Mouse (Mus musculus) fat pad, adult 2 months (tissue): ENCODE measurements at regions not wholly inside any gene's neighbourhood (a gene's known extent, or its start where the extent isn't known, plus 50 kb on each side); places are given as distances from the start of the nearest gene placed in this dataset.
"Not testable (repeated sequence)": the region's sequence is repeated elsewhere in the genome, so short reads cannot be mapped to it uniquely, and the experiment has no call there.

Experiments used
- DNase-seq: peaks from one replicate; pipeline ENCODE4 v3.0.0-alpha.2; 2011; ENCODE audit warnings: low read depth, low spot score; ENCODE audit errors: extremely low read depth

DNA sequence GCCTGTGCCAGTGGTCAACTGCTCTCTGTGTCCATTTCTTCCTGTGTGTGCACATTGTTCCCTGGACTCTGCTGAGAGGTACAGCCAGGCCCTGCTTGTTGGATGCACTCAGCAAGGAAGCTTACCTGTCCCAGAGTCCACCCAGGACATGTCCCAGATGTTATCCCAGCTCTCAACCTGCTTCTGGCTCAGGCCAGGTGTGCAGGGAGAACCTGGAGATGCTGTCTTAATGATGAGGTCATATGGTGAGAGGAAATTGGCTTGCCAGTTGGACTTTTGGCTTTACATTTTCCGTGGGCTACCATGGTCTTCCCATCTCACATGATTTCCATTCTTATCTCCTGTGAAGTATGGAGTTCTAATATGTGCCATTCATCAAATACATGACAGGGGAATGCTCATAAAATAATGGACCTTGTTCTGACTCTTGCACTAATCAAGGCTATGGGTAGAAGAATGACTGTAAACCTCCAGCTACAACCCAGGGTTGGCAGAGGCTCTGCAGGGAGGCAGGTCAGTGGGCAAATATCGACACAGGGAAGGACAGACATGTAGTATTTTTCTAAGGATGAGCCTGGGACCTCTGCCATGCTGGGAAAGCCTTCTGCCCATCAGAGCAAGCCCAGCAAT, 289.9 kb upstream of the 3110018I06Rik start:
- DNase-seq = no peak

DNA sequence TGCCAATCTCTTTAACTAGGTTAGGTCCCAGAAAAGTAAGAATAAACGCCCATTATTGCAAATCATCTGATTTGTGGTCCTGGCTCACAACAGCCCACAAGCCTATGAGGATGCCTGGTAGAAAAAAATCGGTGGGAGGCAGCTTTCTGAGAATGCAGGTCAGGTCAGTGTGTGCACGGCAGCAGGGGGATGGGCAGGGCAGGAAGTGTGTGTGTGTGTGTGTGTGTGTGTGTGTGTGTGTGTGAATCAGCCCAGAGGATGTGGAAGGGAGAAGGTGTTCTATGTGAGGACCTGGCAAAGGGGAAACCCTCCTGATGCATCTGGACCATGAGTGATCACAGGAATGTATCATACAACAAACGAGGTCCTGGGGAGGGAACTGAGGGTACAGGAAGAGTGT, 287.5 kb upstream of the 3110018I06Rik start:
- DNase-seq = no peak

DNA sequence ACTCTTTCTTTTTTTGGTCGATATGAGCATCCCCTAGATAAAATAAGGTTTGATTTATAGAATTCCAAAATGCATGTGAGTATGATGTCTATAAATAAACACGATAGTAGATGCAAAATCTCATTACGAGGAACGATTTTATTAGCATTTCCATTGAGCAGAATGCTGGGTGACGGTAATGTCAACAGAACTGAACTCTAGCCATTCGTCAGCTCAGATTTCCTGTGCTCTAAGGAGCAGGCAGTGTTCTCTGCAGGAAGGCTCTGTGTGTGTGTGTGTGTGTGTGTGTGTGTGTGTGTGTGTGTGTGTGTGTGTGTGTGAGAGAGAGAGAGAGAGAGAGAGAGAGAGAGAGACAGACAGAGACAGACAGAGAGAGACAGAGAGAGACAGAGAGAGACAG, 279.6 kb upstream of the 3110018I06Rik start:
- not testable (repeated sequence) for DNase-seq

DNA sequence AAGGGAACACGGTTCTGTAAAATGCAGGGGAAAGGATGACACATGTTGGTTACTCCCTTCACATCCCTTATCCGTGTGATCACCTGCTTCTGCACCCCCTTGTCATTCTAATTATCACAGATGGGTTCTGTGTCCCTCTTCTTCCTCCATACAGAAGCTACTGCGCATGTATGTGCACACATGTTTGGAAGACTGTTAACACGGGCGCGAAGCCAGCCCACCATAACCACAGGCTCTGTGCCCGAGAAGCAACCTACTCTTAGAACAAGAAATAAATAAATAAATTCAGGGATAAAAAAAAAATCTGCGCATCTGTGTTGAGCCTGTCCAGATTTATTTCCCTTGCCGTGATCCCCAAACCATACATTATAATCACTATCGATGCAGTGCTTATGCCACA, 275.6 kb upstream of the 3110018I06Rik start:
- DNase-seq = no peak

DNA sequence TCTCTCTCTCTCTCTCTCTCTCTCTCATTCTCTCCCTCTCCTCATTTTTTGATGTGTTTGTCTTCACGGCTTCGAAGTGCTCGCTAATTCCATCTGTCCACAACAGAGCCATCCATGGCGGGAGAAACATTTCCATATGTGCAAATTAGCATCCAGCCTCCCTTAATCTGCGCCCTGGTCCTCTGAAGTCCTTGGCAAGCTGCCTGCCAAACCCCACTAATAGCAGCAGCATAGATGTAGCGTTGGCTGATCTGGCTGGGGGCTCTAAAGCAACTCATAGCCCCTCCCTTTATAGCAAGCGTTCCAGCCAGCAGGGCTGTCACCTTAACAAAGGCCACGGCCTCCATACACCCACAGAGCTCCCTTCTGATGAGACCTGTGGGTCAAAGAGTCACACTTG, 272.3 kb upstream of the 3110018I06Rik start:
- DNase-seq = no peak

DNA sequence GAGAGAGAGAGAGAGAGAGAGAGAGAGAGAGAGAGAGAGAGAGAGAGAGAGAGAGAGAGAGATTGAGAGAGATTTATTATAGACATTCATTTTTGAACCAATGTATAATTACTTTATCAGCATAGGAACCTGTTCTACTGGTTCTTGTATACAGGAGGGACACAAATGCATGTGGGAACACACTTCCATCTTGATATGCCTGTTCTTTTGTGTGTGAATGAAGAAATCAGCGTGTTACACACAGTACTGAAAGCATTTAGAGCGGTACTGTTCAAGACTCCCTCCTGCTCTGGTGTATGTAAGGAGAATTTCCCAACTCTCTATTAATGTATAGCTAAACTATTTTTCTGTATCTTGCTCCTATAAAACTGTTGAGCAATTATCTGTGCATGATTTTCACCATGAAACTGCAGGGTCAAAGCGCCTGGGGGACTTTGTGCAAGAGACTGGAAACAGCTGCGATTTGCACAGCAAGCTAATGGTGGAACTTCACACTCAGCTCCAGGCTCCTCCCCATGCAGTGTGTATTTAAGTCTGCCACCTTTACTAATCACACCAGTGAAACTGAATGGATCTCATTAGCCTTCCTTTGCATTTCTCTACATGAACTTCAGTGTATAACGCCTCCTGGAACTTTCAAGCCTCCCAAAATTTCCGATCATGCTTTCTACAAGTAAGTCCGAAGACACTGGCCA, 267.0 kb upstream of the 3110018I06Rik start:
- peak; percentile 14 for DNase-seq

DNA sequence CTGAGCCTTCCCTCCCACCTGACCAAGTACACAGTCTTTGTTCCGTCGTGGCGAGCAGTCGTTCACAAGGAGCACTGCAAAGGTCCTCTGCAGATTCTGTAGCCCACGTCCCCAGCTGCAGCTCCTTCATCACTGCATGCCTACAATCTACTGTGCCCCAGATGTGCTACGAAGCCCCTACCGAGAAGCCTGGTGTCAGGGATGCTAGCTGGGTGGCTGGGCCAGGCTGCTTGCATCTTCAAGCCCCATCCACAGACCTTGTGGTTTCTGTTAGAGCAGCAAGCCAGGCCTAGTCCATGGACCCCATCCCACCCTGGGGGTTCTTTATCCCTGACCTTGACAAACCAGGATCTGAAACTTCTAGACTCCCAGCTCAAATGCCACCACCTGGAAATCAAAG, 266.3 kb upstream of the 3110018I06Rik start:
- DNase-seq = no peak

DNA sequence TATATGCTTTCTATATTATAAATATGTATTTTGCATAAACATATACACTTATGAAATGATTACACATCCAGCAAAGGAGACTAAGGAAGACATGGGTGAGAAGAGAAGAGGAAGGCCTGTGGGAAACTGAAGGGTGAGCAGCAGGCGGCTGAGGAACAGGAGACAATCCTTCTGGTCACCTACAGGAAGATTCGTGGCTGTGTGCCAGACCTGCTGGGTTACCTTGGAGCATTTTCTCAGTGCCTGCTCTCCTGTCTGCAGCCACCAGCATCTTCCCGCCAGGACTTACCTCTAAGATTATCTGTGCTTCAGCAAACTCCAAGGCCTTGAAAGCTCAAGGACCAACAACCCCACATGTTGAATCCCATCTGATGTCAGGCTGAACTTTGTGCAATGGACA, 258.3 kb upstream of the 3110018I06Rik start:
- no peak for DNase-seq

DNA sequence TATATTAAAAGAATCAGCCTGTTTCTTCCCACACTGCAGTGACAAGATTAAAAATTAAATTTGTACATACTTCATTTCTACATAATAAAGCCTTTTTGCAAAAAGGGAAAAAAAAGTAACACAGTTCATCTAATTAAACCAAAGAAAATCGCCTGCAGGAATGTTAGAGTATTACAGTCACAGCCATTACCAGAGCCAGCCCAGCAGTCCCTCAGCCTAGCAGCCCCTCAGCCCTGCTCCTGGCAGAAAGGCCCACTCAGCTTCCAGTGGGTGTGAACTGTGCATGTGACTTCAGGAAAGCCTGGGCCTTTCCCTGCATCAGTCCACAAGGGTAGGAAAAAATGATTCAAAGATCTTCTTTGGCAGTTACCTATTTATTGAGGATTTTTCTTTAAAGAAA, 256.8 kb upstream of the 3110018I06Rik start:
- no peak for DNase-seq

DNA sequence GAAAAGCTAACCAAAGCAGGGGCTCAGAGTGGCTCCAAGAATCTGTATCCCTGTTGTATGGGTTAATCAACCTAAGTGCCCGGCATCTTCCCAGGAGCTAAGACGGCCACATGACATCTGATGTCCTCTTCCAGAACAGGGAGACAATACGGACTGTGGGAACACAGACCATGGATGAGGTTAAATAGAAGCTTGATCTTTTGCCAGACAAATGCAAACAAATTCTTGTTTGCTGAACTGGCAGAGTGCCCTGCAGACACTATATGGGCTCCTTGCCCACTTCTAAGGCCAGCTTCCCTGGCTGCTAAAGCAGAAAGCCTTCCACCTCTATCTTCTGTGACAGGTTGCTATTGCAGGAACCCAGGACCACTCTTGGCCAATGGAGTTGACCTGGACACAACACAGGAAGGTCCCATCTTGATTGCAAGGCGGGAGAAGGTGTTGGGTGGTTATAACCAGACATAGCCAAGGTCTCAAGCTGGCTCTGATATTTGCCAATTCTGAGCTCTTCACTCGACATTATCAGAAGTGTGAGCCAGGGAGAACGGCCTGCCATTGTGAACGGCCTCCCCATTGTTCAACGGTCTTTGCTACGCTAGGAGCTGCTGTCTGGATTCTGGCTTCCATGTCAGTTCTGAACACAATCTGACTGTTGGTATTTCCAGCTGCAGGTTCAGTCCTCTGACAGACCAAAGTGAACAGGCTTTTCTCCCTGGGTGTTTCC, 237.5 kb upstream of the 3110018I06Rik start:
- peak; percentile 14 for DNase-seq

DNA sequence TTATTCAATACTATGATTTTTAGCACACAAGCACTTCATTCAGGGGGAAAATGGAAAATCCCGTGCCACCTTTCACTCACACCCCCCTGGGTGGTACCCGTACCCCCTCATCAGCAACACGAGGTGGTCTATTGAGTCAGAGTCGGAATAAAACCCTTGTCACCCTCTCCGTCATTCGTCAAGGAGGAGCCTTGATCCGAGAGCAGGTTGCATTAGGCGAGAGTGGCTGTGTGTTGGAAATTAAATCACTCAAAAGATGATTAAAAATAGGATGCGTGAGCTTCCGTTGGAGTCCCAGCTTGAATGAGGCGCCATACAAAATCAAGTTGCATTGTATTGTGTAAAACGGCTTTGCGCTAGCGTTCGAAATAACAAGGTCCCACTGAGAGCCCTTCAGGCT, 236.5 kb upstream of the 3110018I06Rik start:
- no peak for DNase-seq

DNA sequence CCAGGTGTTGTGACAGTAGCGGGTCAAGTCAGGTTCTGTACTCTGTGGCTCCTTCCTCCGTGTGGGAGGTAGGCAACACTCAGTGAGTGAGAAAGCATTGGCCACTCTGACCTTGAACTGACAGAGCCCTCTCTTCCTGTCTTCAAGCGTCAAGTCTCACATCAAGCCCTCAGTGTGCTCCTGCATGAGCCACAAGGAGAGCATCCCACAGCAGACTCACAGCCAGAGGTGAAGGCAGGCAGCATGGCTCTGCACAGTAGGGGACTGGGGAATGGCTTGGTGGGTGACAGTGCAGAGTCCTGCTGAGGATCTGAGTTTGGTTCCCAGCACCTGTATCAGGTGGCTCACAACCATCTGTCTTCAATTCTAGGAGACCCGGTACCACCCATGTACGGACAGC, 226.4 kb upstream of the 3110018I06Rik start:
- DNase-seq = no peak

DNA sequence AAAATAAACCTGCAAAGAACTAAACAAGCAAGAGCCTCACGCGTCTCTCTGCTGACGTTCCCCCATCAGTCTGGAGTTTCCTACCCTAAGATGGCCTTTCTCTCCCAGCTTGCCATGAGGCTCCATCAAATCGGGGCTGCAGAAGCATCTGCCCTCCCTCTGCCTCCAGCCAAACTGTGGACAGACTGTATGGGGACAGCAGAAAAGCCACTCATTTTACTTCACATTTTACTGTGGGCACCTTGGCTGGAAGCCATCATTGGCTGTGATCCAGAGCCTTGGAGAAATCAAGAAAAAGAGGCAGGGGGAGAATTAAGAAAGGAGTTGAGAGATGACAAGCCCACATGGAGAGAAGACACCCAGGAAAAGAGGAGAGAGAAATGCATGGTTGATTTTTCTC, 225.9 kb upstream of the 3110018I06Rik start:
- no peak for DNase-seq

DNA sequence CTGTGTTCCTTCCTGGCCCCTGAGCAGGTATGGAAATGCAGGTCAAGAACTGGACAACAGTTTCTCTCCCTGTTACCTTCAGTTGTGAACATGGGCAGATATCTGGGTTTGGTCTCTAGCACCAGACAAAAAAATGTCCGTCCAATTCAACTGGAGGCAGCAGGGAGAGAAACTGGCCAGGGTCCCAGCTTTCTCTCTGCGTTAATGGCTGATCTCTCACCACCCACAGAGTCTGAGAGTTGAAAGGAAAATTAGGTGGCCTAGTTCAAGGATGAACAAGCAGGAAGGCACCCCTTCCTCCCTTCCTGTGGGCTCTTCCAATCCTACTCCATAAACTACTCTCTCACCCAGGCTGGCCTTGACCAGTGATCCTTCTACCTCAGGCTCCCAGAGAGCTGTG, 221.7 kb upstream of the 3110018I06Rik start:
- DNase-seq = no peak

DNA sequence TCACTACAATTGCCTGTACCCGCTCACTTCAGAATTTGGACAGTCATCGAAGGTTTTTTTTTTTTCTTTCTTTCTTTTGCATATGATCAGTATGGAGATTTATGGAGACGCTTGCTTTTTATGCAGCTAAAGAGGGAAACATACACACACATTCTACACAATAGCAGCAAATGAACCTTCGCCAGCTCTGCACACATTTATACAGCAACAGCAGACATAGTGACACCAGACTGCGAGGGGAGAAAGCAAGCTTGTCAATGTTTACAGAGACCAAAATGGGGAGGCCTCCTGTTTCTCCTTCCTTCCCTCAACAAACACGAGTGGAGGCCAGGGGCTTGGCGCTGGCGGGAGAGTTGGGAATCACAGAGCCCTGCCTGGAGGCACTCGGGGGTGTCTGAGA, 202.8 kb upstream of the 3110018I06Rik start:
- DNase-seq = no peak

DNA sequence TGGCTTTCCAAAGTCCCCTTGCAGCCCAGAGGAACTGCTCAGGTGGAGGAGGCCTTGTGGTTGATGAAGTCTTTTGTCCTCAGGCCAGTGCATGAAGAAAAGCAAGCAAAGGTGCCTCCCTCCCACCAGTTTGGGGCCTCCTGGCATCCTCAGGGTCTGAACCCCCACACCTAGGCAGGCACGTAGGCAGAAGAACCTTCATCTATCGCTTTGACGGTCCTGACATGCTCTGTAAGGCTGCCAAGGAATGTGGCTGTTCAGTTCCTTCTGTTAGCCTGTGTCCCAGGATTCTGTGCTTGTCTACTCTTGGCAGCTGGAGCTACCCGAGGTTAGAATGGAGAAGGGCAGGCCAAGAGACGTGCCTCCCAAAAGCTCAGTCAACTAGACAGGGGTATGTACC, 197.1 kb upstream of the 3110018I06Rik start:
- DNase-seq = peak; percentile 67

DNA sequence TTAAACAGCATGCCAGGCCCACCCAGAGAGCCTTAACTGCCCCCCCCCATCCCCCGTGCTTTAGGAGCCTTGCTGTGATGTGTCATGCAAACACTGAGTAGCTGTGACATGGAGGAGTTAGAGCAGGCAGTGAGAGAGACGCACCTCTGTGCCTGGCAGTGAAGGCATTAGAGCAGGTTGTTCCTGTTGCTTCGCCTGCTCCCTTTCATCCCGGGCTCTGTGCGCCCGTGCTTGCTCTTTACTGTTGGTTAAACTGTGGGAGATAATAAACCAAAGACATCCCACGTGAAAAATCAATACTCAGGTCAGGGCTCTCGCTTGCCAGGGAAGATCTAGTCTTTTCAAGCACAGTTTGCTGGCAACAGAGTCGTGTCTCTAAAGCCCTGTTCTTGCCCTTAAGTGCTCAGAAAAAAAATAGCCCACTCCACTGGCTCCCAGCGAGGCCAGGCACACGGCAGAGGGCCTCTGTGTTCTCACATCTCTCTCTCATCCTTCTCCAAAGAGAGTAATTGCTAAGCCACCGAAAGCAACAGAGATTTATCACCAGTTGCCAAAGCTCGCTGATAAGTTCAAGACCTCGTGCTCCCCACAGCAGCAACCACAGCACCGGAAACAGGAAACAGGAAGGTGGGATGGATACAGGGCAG, 181.2 kb upstream of the 3110018I06Rik start:
- DNase-seq = no peak

DNA sequence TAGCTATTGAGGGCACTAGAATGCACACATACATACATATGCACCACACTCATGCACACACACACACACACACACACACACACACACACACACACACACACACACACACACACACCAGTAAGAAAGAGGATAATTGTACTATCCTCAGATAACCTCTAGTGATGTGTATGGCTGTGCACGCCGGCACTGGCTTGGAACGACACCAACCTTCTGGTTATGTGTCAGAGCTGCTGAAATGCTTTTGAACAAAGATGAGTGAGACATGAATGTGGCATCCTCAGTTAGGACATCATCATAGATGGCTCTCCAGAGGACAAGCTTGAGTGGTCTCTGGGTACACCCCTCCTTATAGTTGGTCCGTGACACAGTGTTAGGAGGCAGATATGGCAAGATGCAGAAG, 173.0 kb upstream of the 3110018I06Rik start:
- no peak for DNase-seq

DNA sequence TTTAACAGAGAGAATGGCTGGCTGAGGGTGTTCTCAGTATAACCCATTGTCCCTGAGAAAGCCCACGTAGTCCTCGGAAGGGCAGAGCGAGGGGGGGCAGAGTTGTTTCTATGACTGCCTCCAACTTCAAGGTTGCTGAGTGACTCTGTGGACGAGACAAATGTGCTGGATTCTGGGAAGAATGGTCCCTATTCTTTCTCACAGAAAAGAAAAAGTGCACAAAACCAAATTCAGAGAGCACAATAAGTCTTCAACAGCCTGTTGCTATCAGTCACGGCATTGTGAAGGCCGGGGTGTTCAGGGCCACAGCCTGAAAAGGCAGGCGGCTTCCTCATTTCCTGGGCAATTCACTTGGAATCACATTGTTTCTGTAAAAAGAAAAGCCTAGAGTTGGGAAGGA, 165.6 kb upstream of the 3110018I06Rik start:
- DNase-seq = no peak

DNA sequence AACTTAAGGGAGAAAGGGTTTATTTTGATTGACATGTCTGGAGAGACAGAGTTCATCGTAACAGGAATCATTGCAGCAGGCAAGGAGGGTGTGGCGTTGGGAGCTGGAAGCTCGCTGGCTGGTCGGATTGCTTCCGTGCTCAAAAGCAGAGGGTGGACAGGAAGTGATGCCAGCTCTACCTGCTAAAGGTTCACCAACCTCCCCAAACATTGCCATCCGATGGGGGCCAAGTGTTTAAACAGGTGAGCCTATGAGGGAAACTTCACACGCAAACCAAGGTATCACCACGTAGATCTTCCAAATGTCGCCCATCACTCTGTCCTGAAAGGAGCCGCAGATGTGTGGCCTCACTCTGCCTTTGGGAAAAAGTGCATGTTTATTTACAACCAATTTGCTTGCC, 162.3 kb upstream of the 3110018I06Rik start:
- no peak for DNase-seq

DNA sequence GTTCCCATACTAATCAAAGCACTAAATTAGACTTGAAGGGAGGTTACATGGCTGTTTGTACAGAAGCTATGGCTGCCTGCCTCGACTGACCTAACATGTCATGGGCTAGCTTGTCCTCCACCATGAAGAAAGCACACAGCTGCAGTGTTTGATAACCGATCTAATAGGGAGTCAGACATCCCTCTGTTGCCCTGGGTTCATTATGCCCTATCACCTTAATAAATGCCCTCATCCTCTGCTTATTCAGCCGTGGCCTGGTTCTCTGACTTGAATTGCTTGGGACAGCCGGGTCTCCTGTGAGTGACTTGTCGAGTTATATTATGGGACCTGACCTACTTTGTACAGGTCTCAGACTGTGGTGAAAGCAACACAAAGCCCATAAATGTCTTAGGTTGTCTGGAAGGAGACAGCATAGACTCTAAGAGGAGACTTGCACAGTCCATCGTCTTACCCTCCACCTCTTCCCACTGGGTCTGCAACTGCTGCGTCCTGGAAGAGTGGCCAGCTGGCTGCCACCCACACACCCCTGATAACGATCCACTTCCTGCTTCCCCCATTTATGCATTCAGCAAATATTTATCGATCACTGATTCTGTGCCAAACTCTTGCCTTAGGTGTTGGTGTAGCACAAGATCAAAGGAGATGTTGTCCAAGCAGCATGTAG, 161.2 kb upstream of the 3110018I06Rik start:
- DNase-seq = no peak
